Mouse (Mus musculus) cerebellum, adult (tissue): ENCODE data around the gene Smarcc1.
"Not testable (repeated sequence)": the region's sequence is repeated elsewhere in the genome, so short reads cannot be mapped to it uniquely, and the experiment has no call there.

Source experiments
- ATAC-seq: cut with Nextera tagmentation; 2 replicates; pipeline ENCODE4 v1.9.2; 2017; ENCODE audit warnings: mild to moderate bottlenecking, moderate library complexity, mixed read lengths; ENCODE audit not compliant: insufficient number of reproducible peaks, low FRiP score, low TSS enrichment

The Smarcc1 gene

DNA sequence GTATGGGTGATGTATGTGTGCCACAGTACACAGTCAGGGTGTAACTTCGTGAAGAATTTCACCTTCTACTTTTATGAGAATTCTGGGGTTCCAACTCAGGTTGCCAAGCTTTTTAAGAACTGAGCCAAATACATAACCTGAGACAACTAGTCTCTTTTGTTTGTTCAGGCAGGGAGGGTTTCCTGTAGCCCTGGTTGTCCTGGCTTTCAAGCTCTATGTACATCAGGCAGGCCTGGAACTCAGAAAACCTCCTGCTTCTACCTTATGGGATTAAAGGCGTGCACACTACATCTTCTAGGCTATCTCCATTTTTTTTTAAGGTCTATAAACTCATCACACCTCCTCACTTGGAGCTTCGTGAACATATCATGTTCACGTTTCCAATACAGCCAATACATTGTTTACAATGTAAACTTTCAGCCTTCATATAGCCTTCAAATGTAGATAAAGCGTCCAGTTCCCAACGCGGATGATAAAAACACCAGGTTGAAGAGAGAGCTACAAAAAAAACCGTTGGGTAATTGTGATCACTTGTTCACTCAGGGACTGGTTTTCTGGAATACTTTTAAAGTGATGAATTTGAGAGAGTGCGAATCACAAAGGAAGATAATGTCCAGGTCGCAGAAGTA is 13.5 kb downstream of the Smarcc1 start:
- no peak for ATAC-seq

DNA sequence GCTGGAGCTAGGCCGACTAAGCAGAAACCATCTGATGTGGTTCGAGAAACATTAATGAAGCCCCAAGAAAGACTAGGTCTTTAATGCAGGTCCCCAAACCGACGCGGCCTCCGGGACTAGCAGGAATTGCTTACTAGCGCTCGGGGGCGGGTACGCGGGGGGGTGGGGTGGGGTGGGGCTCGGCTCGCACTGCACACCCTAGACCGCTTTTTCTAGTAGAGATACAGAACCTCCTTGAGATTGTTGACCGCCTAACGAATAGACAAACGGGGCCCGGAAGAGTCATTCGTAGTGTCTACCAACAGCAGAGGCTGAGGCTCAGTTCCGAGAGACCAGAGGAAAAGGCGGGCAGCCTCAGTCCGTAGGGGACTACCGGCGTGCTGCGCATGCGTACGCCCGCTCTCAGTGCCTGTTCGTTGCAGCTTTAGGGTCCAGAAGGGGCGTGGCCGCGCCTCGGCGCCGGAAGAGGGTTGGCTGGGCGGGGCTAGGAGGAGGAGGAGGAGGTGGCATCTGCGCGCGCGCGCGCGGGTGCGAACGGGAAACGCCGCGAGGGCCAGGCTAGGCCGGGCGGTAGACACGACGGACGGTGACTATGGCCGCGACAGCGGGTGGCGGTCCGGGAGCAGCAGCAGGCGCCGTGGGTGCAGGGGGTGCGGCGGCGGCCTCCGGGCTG is 14.2 kb downstream of the Smarcc1 start:
- ATAC-seq = peak; percentile 97

DNA sequence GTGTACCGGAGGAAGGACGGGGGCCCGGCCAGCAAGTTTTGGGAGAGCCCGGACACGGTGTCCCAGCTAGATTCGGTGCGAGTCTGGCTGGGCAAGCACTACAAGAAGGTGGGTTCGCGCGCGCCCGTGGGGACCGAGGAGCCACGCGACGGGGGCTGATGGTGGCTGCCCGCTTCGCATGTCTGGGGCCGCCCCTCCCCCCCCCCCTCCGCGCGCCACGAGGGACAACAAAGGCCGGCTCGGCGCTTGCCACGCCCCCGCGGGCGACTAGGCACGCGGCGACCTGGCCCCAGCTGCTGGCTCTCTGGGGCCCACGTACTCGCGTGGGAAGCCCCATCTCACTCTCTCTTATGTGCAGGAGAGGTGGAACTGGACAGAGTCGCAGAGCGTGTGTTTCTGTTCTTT is 14.7 kb downstream of the Smarcc1 start:
- no peak for ATAC-seq

GRCm38 (mm10) chr9:110132921-110133320 is 15.4 kb downstream of the Smarcc1 start:
- ATAC-seq = no peak

DNA sequence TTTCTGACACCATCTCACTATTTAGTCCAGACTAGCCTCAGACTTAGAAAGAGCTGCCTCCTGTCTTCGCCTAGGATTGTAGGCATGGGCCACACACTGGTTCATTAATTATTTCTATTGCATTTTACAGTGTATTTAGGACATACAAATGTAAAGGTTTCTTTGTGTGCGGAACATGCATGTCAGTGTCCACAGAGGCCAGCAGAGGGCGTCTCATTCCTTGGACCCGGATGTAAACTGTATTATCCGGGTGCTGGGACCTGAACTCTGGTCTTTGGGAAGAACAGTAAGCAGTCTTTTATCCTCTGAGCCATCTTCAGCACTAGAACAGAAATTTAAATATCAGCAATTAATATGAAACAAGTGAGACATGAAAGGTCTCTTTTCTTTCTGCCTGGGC is 16.7 kb downstream of the Smarcc1 start:
- no peak for ATAC-seq

- ATAC-seq = no peak
Measured at GRCm38 (mm10) chr9:110139119-110139518, 21.6 kb downstream of the Smarcc1 start.

DNA sequence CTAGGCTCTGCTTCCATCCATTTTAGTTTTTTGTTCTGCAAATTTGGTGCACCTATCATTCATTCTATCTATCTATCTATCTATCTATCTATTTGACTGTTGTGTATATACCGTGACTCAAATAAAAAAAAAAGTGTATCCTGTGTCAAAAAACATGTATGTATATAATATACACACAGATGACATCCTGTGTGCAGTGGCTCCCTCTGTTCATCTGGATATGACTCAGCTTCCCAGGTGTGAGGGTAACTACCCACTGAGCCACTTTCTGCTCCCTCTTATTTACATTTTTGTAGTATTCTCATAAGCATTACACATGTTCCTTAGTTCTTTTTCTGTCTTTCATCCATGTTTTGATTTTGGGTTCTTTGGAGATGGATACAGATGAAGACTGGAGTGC is 24.6 kb downstream of the Smarcc1 start:
- no peak for ATAC-seq

- ATAC-seq = no peak
Measured at GRCm38 (mm10) chr9:110148598-110148997, 31.1 kb downstream of the Smarcc1 start.

DNA sequence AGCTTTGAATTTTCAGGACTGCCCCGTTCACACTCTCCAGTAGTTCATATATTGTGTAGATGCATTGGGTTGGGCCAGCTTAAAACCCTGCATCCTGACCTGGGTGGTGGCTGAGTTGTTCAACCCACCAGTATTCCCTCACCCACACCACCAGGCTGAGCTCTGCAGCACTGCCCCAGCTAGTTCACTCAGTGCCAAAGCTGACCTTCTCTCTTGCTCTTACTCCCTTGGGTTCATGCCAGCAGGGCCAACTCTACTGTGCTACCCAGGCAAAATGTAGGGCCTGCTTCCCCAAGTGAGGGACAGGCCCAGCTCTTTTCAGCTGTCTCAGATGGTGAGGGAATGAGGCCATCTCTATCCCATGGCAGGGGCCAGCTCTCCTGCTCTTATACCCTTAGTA is 41.5 kb downstream of the Smarcc1 start:
- ATAC-seq = no peak

DNA sequence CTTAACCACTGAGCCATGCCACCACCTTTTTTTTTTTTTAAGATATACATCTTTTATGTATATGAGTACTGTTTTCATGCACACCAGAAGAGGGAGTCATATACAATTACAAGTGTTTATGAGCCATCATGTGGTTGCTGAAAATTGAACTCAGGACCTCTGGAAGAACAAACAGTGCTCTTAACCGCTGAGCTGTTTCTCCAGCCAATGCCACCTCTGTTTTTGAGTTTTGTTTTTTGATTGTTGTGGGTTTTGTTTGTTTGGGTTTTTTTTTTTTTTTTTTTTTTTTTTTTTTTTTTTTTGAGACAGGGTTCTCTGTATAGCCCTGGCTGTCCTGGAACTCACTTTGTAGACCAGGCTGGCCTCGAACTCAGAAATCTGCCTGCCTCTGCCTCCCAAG is 43.0 kb downstream of the Smarcc1 start:
- ATAC-seq = not testable (repeated sequence)

- no peak for ATAC-seq
Measured at GRCm38 (mm10) chr9:110162441-110162840, 44.9 kb downstream of the Smarcc1 start.

DNA sequence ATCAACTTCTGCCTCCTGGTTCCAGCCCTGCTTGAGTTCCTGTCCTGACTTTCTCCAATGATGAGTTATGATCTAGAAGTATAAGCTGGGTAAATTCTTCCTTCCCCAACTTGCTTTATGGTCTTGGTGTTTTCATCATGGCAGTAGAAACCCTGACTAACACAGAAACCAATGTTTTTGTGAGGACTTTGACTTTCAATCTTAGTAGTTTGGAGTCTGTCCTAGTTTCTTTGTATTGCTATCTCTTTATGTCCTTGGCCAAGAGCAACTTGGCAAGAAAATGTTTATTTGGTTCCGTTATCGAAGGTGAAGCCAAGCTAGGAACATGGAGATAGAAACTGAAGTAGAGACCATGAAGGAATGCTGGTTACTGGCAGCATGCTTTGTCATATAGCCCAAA is 45.6 kb downstream of the Smarcc1 start:
- no peak for ATAC-seq

DNA sequence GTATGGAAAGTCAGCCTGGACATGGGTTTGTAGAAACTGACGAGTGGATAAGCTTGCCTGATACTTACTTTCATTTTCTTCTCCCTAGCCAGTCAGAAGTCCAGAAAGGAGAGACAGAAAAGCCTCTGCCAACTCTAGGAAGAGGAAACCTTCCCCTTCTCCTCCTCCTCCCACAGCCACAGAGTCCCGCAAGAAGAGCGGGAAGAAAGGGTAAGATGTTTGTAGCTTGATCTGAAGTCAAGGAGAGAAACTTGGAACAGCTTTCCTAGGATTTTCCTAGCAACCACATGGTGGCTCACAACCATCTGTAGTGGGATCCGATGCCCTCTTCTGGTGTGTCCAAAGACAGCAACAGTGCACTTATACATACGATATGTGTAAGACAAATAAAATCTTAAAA is 53.4 kb downstream of the Smarcc1 start:
- ATAC-seq = no peak

- ATAC-seq = no peak
Measured at GRCm38 (mm10) chr9:110199870-110200269, 82.4 kb downstream of the Smarcc1 start.

GRCm38 (mm10) chr9:110205526-110206404 is 88.3 kb downstream of the Smarcc1 start:
- no peak for ATAC-seq

GRCm38 (mm10) chr9:110206437-110206836 is 88.9 kb downstream of the Smarcc1 start:
- no peak for ATAC-seq

- no peak for ATAC-seq
Measured at GRCm38 (mm10) chr9:110208265-110208664, 90.8 kb downstream of the Smarcc1 start.

GRCm38 (mm10) chr9:110208967-110209366 is 91.5 kb downstream of the Smarcc1 start:
- ATAC-seq = no peak

DNA sequence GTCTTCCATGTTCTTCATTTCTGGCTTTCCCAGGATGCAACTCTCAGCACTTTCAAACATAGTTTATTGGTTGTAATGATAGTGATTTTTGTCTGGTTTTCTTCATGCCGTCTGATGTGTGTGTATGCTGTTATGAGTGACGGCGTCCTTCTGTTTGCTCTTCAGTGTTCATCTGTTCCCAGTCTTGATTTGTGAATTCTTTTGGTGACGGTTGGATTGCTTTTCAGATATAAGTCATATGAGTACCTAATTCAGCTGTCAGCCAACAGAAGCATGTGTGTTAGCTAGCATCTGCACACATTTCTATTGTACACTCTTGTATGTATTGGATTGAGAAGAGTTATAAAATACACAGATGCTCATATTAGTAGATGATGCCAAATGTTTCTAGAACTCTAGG is 106.8 kb downstream of the Smarcc1 start:
- ATAC-seq = no peak

DNA sequence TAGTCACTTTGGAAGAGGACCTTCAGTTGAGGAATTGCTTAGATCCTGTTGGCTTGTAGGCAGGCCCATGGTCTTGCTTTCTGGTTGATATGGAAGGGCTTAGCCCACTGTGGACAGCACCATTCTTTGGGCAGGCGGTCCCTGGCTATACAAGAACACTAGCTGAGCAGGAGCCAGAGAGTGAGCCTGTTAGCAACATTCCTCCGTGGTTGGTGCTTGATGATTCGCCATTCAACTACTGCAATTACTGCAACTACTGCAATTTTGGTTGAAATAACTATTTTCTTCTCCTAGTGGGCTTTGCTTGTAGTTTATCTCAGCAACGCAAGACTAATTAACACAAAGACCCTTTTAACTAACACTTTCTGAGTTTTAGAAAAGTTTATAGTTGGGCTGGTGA is 108.7 kb downstream of the Smarcc1 start:
- ATAC-seq = no peak

DNA sequence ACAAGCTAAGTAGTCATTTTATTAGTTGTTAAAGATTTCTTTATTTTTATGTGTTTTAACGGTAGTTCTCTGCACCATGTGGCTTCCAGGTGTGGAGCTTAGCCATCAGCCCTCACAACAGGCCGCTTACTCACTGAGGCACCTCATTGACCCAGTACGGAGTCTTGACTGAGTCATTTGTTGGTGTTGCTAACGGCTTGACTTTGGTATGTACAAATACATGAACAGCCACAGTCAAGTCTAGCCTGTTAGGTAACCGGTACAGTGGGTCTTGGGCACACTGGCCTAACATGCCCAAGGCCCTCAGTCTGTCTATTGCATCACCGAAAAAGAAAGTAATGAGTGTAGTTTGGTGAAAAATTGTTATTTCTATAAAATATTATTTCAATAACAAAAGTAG is 111.2 kb downstream of the Smarcc1 start:
- ATAC-seq = no peak
